Mouse (Mus musculus): Measurements from ENCODE around the gene Gosr2. TPM values are rescaled to one million over a fixed set of nuclear protein-coding genes. Genes with fewer than 3 reads are reported as not detected.

Gene Gosr2
- polyA plus RNA-seq, 1 experiment from 2014 or later, result 37.2 TPM

GRCm38 (mm10) chr11:103721468-103722039, 23.9 kb upstream of the Gosr2 start:
- H3K4me3 ChIP-seq (replicated peaks), result no peak overlapping the region
- H3K27me3 ChIP-seq, result no peaks in the 10 kb centered on the region; the same call in 1 of the 2 replicates
- no peaks in the 10 kb centered on the region for H3K4me1 ChIP-seq (replicated peaks)
- no peak overlapping the region for H3K9ac ChIP-seq
- no peak overlapping the region for H3K27ac ChIP-seq (replicated peaks)
- no peaks in the 10 kb centered on the region for H3K36me3 ChIP-seq (replicated peaks)
- H3K9me3 ChIP-seq (replicated peaks), result no peaks in the 10 kb centered on the region
- 34% methylated on average over 15 of the region's 15 CpGs for WGBS (ENCODE audit: insufficient replicate concordance)
- H3K4me2 ChIP-seq, result no peak overlapping the region
- no peak for ATAC-seq (ENCODE audit: insufficient read depth)

- Histone ChIP-seq H3K4me1 (replicated peaks) (no peaks in the 10 kb centered on the region), H3K9me3 (replicated peaks) (no peaks in the 10 kb centered on the region), H3K36me3 (replicated peaks) (no peaks in the 10 kb centered on the region), H3K27me3 (no peaks in the 10 kb centered on the region; the same call in 1 of the 2 replicates), H3K4me2 (no peak overlapping the region), H3K27ac (replicated peaks) (no peak overlapping the region), H3K9ac (no peak overlapping the region), H3K4me3 (replicated peaks) (no peak overlapping the region)
- no peak for ATAC-seq (ENCODE audit: insufficient read depth)
- WGBS (ENCODE audit: insufficient replicate concordance), result 71% methylated on average over 5 of the region's 5 CpGs
These were observed 21.7 kb upstream of the Gosr2 start for GRCm38 (mm10) chr11:103719436-103719835.

GRCm38 (mm10) chr11:103716971-103717370, 19.3 kb upstream of the Gosr2 start:
- no peak overlapping the region for H3K9ac ChIP-seq

GRCm38 (mm10) chr11:103714074-103714473, 16.4 kb upstream of the Gosr2 start:
- ATAC-seq (ENCODE audit: insufficient read depth), result no peak
- Histone ChIP-seq H3K4me3 (replicated peaks) (no peak overlapping the region), H3K9ac (no peak overlapping the region), H3K36me3 (replicated peaks) (no peaks in the 10 kb centered on the region), H3K4me1 (replicated peaks) (no peaks in the 10 kb centered on the region), H3K4me2 (no peak overlapping the region), H3K27ac (replicated peaks) (no peak overlapping the region), H3K9me3 (replicated peaks) (no peaks in the 10 kb centered on the region), H3K27me3 (no peaks in the 10 kb centered on the region)
- WGBS (ENCODE audit: insufficient replicate concordance), result 58% methylated on average over 2 of the region's 2 CpGs

More at GRCm38 (mm10) chr11:103716971-103717370, 19.3 kb upstream of the Gosr2 start:
- Histone ChIP-seq H3K4me1 (replicated peaks) (no peaks in the 10 kb centered on the region), H3K36me3 (replicated peaks) (no peaks in the 10 kb centered on the region), H3K9me3 (replicated peaks) (no peaks in the 10 kb centered on the region), H3K4me2 (no peak overlapping the region), H3K4me3 (replicated peaks) (no peak overlapping the region), H3K27me3 (no peaks in the 10 kb centered on the region; the same call in 1 of the 2 replicates), H3K27ac (replicated peaks) (no peak overlapping the region)
- ATAC-seq (ENCODE audit: insufficient read depth), result no peak
- 38% methylated on average over 9 of the region's 9 CpGs for WGBS (ENCODE audit: insufficient replicate concordance)

- no peak for ATAC-seq (ENCODE audit: insufficient read depth)
- WGBS (ENCODE audit: insufficient replicate concordance), result 58% methylated on average over 28 of the region's 28 CpGs
- no peak overlapping the region for H3K4me2 ChIP-seq
These were observed 14.3 kb upstream of the Gosr2 start for GRCm38 (mm10) chr11:103711851-103712587.

GRCm38 (mm10) chr11:103709982-103710381, 12.3 kb upstream of the Gosr2 start:
- Histone ChIP-seq H3K36me3 (replicated peaks) (no peaks in the 10 kb centered on the region), H3K27me3 (no peaks in the 10 kb centered on the region), H3K4me3 (replicated peaks) (no peak overlapping the region), H3K4me1 (replicated peaks) (no peaks in the 10 kb centered on the region), H3K9me3 (replicated peaks) (no peaks in the 10 kb centered on the region), H3K4me2 (no peak overlapping the region), H3K27ac (replicated peaks) (no peak overlapping the region), H3K9ac (no peak overlapping the region)
- WGBS (ENCODE audit: insufficient replicate concordance), result 53% methylated on average over 1 of the region's 1 CpGs
- no peak for ATAC-seq (ENCODE audit: insufficient read depth)

More at GRCm38 (mm10) chr11:103711851-103712587, 14.3 kb upstream of the Gosr2 start:
- Histone ChIP-seq H3K27ac (replicated peaks) (no peak overlapping the region), H3K4me1 (replicated peaks) (no peaks in the 10 kb centered on the region), H3K4me3 (replicated peaks) (no peak overlapping the region), H3K36me3 (replicated peaks) (no peaks in the 10 kb centered on the region), H3K27me3 (no peaks in the 10 kb centered on the region), H3K9me3 (replicated peaks) (no peaks in the 10 kb centered on the region), H3K9ac (no peak overlapping the region)

- Histone ChIP-seq H3K9me3 (replicated peaks) (no peaks in the 10 kb centered on the region), H3K4me3 (replicated peaks) (no peak overlapping the region), H3K27me3 (no peaks in the 10 kb centered on the region), H3K36me3 (replicated peaks) (no peaks in the 10 kb centered on the region), H3K4me2 (no peak overlapping the region), H3K27ac (replicated peaks) (no peak overlapping the region), H3K9ac (no peak overlapping the region), H3K4me1 (replicated peaks) (no peaks in the 10 kb centered on the region)
- ATAC-seq (ENCODE audit: insufficient read depth), result no peak; the same call in 1 of the 2 replicates
- 37% methylated on average over 8 of the region's 8 CpGs for WGBS (ENCODE audit: insufficient replicate concordance)
These were observed 9.3 kb upstream of the Gosr2 start for GRCm38 (mm10) chr11:103707005-103707404.

GRCm38 (mm10) chr11:103698226-103698625, 528 bp upstream of the Gosr2 start:
- no peak for ATAC-seq (ENCODE audit: insufficient read depth)
- Histone ChIP-seq H3K27ac (replicated peaks) (peak overlapping the region; percentile 90), H3K27me3 (no peaks in the 10 kb centered on the region), H3K36me3 (replicated peaks) (0 out of 2 replicates have a peak, but pooled peaks cover 3% of the 10 kb centered on the region), H3K9me3 (replicated peaks) (no peaks in the 10 kb centered on the region), H3K9ac (peak overlapping the region; percentile 79), H3K4me3 (replicated peaks) (peak overlapping the region; percentile 90), H3K4me1 (replicated peaks) (peaks cover 24% of the 10 kb centered on the region), H3K4me2 (peak overlapping the region; percentile 71)
- WGBS (ENCODE audit: insufficient replicate concordance), result 78% methylated on average over 2 of the region's 2 CpGs

- Histone ChIP-seq H3K4me3 (replicated peaks) (peak overlapping the region; percentile 90), H3K36me3 (replicated peaks) (0 out of 2 replicates have a peak, but pooled peaks cover 3% of the 10 kb centered on the region), H3K4me1 (replicated peaks) (peaks cover 24% of the 10 kb centered on the region), H3K4me2 (peak overlapping the region; percentile 71), H3K9me3 (replicated peaks) (no peaks in the 10 kb centered on the region), H3K27me3 (no peaks in the 10 kb centered on the region), H3K27ac (replicated peaks) (peak overlapping the region; percentile 90), H3K9ac (peak overlapping the region; percentile 79)
- peak; percentile 63 for ATAC-seq (ENCODE audit: insufficient read depth)
- WGBS (ENCODE audit: insufficient replicate concordance), result under 1% methylated on average over 18 of the region's 18 CpGs
These were observed 690 bp downstream of the Gosr2 start for GRCm38 (mm10) chr11:103696851-103697564.

GRCm38 (mm10) chr11:103693241-103693640, 4.5 kb downstream of the Gosr2 start:
- no peak for ATAC-seq (ENCODE audit: insufficient read depth)
- Histone ChIP-seq H3K9me3 (replicated peaks) (no peaks in the 10 kb centered on the region), H3K27me3 (no peaks in the 10 kb centered on the region), H3K4me3 (replicated peaks) (no peak overlapping the region), H3K36me3 (replicated peaks) (peaks cover 11% of the 10 kb centered on the region; the same call in 1 of the 2 replicates), H3K27ac (replicated peaks) (no peak overlapping the region), H3K9ac (no peak overlapping the region), H3K4me2 (no peak overlapping the region), H3K4me1 (replicated peaks) (peaks cover 40% of the 10 kb centered on the region)
- 65% methylated on average over 1 of the region's 1 CpGs for WGBS (ENCODE audit: insufficient replicate concordance)

GRCm38 (mm10) chr11:103691036-103691435, 6.7 kb downstream of the Gosr2 start:
- no peak overlapping the region for H3K27ac ChIP-seq (replicated peaks)
- 63% methylated on average over 1 of the region's 1 CpGs for WGBS (ENCODE audit: insufficient replicate concordance)
- no peaks in the 10 kb centered on the region for H3K9me3 ChIP-seq (replicated peaks)
- no peak for ATAC-seq (ENCODE audit: insufficient read depth)
- H3K4me2 ChIP-seq, result no peak overlapping the region
- H3K4me3 ChIP-seq (replicated peaks), result no peak overlapping the region
- peaks cover 32% of the 10 kb centered on the region for H3K36me3 ChIP-seq (replicated peaks)
- no peaks in the 10 kb centered on the region for H3K27me3 ChIP-seq
- H3K4me1 ChIP-seq (replicated peaks), result peaks cover 31% of the 10 kb centered on the region
- H3K9ac ChIP-seq, result no peak overlapping the region
